Comparison of ENCODE assay signal across 24 mouse cellular contexts in the genomic region with DNA sequence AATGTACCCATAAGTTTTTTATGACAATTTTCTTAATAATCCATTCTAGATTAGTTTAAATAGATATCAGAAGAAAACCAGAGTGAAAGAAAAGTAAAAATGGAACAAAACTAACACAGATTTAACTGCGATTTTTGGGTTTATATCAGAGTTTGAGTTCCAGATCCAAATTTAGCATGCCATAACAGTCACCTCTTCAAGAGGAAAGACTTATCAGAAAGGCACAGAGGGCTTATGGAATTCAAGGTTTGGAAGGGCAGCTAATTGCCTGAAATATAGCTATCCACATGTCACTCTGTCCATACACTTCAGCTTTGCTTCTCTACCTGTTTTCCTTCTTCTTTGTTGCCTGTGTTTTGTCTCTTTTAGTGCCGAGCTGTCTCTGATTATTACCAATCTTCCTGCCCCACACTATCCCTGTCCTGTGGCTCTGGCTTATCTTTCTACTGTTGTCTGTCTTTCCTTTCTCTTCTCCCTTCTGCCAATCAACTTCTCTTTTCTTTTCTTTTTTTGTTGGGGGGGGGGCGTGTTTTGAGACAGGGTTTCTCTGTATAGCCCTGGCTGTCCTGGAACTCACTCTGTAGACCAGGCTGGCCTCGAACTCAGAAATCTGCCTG. TPM values are rescaled to one million over a fixed set of nuclear protein-coding genes. Genes with fewer than 3 reads are reported as not detected.
"Had no signal": no experiment of that assay in that cellular context is flagged by ENCODE, and none has a peak within 500 bp of the region (broad histone marks: within the 10 kb centered on the region; RNA-seq: fewer than 3 reads in every experiment).

No protein-coding gene starts in this region.

- H3K4me1 ChIP-seq: neural tube, embryonic 13.5 days; neural tube, embryonic 15.5 days; stomach, embryonic 15.5 days had no signal

- H3K9me3 ChIP-seq: neural tube, embryonic 13.5 days; neural tube, embryonic 15.5 days; stomach, embryonic 15.5 days had no signal

- H3K36me3 ChIP-seq: neural tube, embryonic 13.5 days; neural tube, embryonic 15.5 days; stomach, embryonic 15.5 days had no signal

- H3K9ac ChIP-seq: neural tube, embryonic 13.5 days; neural tube, embryonic 15.5 days; stomach, embryonic 15.5 days had no signal

- H3K27me3 ChIP-seq: neural tube, embryonic 13.5 days; neural tube, embryonic 15.5 days; stomach, embryonic 15.5 days had no signal

- H3K4me3 ChIP-seq: neural tube, embryonic 13.5 days; neural tube, embryonic 15.5 days; stomach, embryonic 15.5 days had no signal

- DNase-seq: retina, postnatal 1 day; right cerebral cortex, adult 18-20 months; right cerebral cortex, postnatal 14 days; right cerebral cortex, postnatal 25 days; right cerebral cortex, postnatal 4 days; spleen, adult 18-20 months; thymus, adult 18-20 months; thymus, adult 2 months; thymus, postnatal 14 days; thymus, postnatal 25 days; thymus, postnatal 36 days; thymus, postnatal 4 days had no signal

- H3K27ac ChIP-seq: neural tube, embryonic 13.5 days; neural tube, embryonic 15.5 days; stomach, embryonic 15.5 days; stomach, postnatal 0 days had no signal

RNA-seq across cellular contexts. Expression of a gene that starts 36.6 kb away (rescaled TPM):
- total RNA-seq: neutrophil, adult 5-6 weeks had no signal
- polyA plus RNA-seq: neural tube, embryonic 13.5 days; neural tube, embryonic 14.5 days; neural tube, embryonic 15.5 days; small intestine, adult 2 months; spleen, adult 2 months; stomach, embryonic 14.5 days; stomach, embryonic 15.5 days; stomach, embryonic 16.5 days; thymus, adult 2 months; thymus, postnatal 0 days; urinary bladder, adult 2 months had no signal
